Mouse (Mus musculus) brain, embryonic 14.5 days (tissue): Measurements from ENCODE around the gene Wap.

Experiments
- CTCF ChIP-seq: fragments of 200-500 bp; IDR thresholded peaks from 2 replicates; pipeline ENCODE4 v1.5.1; 2012; ENCODE audit warnings: inconsistent platforms, mild to moderate bottlenecking, moderate library complexity, borderline replicate concordance; ENCODE audit not compliant: insufficient read depth, insufficient read length; ENCODE audit errors: extremely low read depth
- POLR2A ChIP-seq: fragments of 200-500 bp; IDR thresholded peaks from 2 replicates; pipeline ENCODE4 v1.6.1; 2012; ENCODE audit warnings: mild to moderate bottlenecking, inconsistent platforms, borderline replicate concordance; ENCODE audit not compliant: poor library complexity, insufficient read depth, insufficient read length, severe bottlenecking; ENCODE audit errors: extremely low read depth

GRCm38 (mm10) chr11:6628568-6628967 is 9.9 kb downstream of the Wap start:
- peak; percentile 68 for TF ChIP-seq CTCF
- TF ChIP-seq POLR2A: no peak
